Mouse (Mus musculus) cerebellum, adult 2 months (tissue): ENCODE data around the gene Trpm8.

ENCODE experiments used
- CTCF ChIP-seq: fragments of 200-500 bp; IDR thresholded peaks from 2 replicates; pipeline ENCODE4 v1.5.1; 2011; ENCODE audit warnings: low read depth, mild to moderate bottlenecking, control low read depth, low read length, moderate library complexity, borderline replicate concordance; ENCODE audit not compliant: insufficient read depth
- POLR2A ChIP-seq: fragments of 200-500 bp; IDR thresholded peaks from 2 replicates; pipeline ENCODE4 v1.6.1; 2011; ENCODE audit warnings: low read length, control low read depth, borderline replicate concordance; ENCODE audit not compliant: insufficient read depth

DNA sequence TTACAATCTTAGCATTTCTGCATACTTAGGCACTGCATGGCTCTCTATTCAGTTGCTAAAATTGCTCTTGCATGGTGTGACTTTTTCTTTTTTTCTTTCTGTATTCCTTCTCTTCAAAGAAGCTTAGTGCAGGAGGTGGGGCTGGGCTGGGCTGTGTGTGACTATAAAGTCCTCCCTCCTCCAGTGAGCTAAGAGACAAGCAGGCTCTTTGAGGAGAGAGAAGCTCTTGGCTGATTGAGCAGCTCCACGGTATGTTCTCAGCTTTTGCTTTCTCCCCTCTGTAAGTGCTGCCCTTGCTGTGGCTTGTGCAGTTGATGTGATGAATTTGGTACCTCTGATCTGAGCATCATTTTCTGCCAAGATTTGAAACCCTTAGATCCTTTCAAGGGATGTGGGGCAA, 29.1 kb downstream of the Trpm8 start:
- no peak for TF ChIP-seq CTCF
- TF ChIP-seq POLR2A: no peak
